Mouse (Mus musculus): ENCODE measurements around the gene Foxe3. TPM values are rescaled to one million over a fixed set of nuclear protein-coding genes. Genes with fewer than 3 reads are reported as not detected.

Foxe3 gene
- polyA plus RNA-seq, 1 experiment from 2014 or later = not detected

DNA sequence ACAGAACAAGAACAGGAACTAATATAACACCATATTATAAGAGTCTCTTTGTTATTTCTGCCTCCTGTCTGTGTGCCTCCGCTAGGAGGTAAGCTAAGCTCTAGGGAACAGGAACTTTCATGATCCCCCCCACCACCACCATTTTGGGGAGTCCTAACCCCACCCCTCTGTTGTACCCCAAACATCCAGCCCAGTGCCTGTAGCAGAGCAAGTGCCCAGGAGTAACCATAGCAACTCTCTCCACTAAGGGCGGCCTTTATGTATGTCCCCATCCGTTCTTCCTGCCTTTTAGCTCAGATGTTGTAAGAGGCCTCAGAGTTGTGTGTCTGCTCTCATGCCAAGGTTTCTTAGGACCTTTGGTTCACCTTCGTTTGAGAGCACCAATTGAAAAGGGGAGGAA is 16.3 kb upstream of the Foxe3 start:
- WGBS = 56% methylated on average over 4 of the region's 4 CpGs
- no peak for ATAC-seq
- H3K4me2 ChIP-seq (replicated peaks; ENCODE audit: low read depth) = no peak overlapping the region

DNA sequence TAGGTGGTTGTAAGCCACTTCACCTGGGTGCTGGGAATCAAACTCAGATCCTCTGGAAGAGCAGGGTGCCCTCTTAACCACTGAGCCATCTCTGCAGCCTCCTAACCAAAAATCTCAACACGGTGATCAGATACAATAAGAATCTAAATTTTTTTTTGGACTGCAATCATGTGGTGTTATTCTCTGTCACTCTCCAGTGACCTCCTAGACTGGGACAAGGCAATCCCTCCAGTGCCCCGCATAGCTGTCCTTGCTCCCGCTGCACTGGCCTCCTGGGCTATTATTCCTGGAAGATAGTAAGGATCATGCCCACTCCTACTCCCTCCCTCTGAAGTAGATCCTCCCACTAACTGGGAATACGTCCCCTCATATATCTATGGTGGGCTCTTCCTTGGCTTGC is 15.5 kb upstream of the Foxe3 start:
- H3K4me2 ChIP-seq (replicated peaks; ENCODE audit: low read depth) = no peak overlapping the region
- 87% methylated on average over 4 of the region's 4 CpGs for WGBS
- no peak for ATAC-seq

More for the DNA sequence above, 16.3 kb upstream of the Foxe3 start:
- Histone ChIP-seq H3K9ac (ENCODE audit: low read depth, low read length) (no peak overlapping the region), H3K4me3 (ENCODE audit: low read depth, low read length) (no peak overlapping the region), H3K27me3 (replicated peaks; ENCODE audit: control insufficient read depth, insufficient read depth, low read length) (no peaks in the 10 kb centered on the region; the same call in 1 of the 2 replicates), H3K36me3 (ENCODE audit: control insufficient read depth, insufficient read depth) (no peaks in the 10 kb centered on the region), H3K27ac (ENCODE audit: low read depth, low read length) (no peak overlapping the region), H3K4me1 (replicated peaks; ENCODE audit: control insufficient read depth, insufficient read depth, low read length) (no peaks in the 10 kb centered on the region), H3K9me3 (ENCODE audit: control insufficient read depth) (no peaks in the 10 kb centered on the region)
- no peak for TF ChIP-seq CTCF (IDR thresholded peaks at IDR 0.05; ENCODE audit: low read depth)

DNA sequence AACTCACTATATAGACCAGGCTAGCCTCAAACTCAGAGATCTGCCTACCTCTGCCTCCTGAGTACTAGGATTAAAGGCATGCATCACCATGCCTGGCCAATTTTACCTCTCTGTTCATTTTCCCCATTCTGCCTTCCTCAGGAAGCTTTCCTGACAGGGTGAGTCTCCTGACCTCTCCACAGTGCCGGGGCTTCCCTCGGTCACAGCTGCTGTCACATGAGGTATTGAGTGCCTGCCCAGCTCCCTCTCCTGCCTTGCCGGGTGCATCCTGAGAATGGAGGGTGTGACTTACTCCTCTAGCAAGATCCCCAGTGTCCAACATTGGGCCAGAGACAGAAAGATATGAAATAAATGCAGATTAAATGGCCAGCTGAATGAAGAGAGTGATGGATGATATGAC is 12.4 kb upstream of the Foxe3 start:
- WGBS = 60% methylated on average over 3 of the region's 3 CpGs
- Histone ChIP-seq H3K27me3 (replicated peaks; ENCODE audit: control insufficient read depth, insufficient read depth, low read length) (no peaks in the 10 kb centered on the region; the same call in 1 of the 2 replicates), H3K4me3 (ENCODE audit: low read depth, low read length) (no peak overlapping the region), H3K27ac (ENCODE audit: low read depth, low read length) (no peak overlapping the region), H3K9me3 (ENCODE audit: control insufficient read depth) (no peaks in the 10 kb centered on the region), H3K4me1 (replicated peaks; ENCODE audit: control insufficient read depth, insufficient read depth, low read length) (no peaks in the 10 kb centered on the region), H3K36me3 (ENCODE audit: control insufficient read depth, insufficient read depth) (no peaks in the 10 kb centered on the region), H3K9ac (ENCODE audit: low read depth, low read length) (no peak overlapping the region), H3K4me2 (replicated peaks; ENCODE audit: low read depth) (no peak overlapping the region)
- no peak for ATAC-seq
- no peak for TF ChIP-seq CTCF (IDR thresholded peaks at IDR 0.05; ENCODE audit: low read depth)

More for the DNA sequence above, 15.5 kb upstream of the Foxe3 start:
- Histone ChIP-seq H3K9ac (ENCODE audit: low read depth, low read length) (no peak overlapping the region), H3K4me3 (ENCODE audit: low read depth, low read length) (no peak overlapping the region), H3K27me3 (replicated peaks; ENCODE audit: control insufficient read depth, insufficient read depth, low read length) (no peaks in the 10 kb centered on the region; the same call in 1 of the 2 replicates), H3K27ac (ENCODE audit: low read depth, low read length) (no peak overlapping the region), H3K9me3 (ENCODE audit: control insufficient read depth) (no peaks in the 10 kb centered on the region), H3K4me1 (replicated peaks; ENCODE audit: control insufficient read depth, insufficient read depth, low read length) (no peaks in the 10 kb centered on the region), H3K36me3 (ENCODE audit: control insufficient read depth, insufficient read depth) (no peaks in the 10 kb centered on the region)
- TF ChIP-seq CTCF (IDR thresholded peaks at IDR 0.05; ENCODE audit: low read depth) = no peak

DNA sequence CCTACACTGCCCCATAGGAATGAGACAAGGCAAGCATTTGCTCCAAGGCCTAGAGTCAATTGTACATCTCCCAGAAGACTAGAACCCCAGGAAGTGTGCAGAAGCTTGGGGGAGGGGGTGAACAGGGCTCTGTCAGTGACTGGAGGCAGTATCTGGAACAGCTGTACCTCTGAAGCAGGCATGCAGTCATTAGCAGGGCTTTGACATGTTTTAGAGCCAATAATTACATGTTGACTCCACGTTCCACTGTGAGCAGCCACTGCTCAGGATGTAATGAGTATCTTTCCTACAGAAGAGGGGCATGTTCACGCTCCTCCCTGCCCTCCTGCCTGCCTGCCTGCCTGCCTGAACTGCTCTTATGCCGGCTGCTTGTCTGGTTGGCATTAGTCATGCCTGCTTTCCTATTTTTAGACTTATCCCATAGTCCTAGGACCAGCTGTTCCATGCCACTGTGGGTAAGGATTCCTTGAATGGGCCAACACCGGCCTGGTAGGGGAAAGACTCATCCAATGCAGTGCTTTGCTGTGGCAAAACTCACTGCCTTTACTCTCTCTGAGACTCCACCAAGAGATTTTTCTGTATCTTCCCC is 11.7 kb upstream of the Foxe3 start:
- no peak overlapping the region for H3K9ac ChIP-seq (ENCODE audit: low read depth, low read length)
- no peak for TF ChIP-seq CTCF (IDR thresholded peaks at IDR 0.05; ENCODE audit: low read depth)
- no peaks in the 10 kb centered on the region for H3K36me3 ChIP-seq (ENCODE audit: control insufficient read depth, insufficient read depth)
- H3K4me2 ChIP-seq (replicated peaks; ENCODE audit: low read depth) = no peak overlapping the region
- ATAC-seq = no peak
- H3K4me3 ChIP-seq (ENCODE audit: low read depth, low read length) = no peak overlapping the region
- no peak overlapping the region for H3K27ac ChIP-seq (ENCODE audit: low read depth, low read length)
- 75% methylated on average over 4 of the region's 4 CpGs for WGBS
- H3K27me3 ChIP-seq (replicated peaks; ENCODE audit: control insufficient read depth, insufficient read depth, low read length) = no peaks in the 10 kb centered on the region; the same call in 1 of the 2 replicates
- H3K4me1 ChIP-seq (replicated peaks; ENCODE audit: control insufficient read depth, insufficient read depth, low read length) = no peaks in the 10 kb centered on the region
- H3K9me3 ChIP-seq (ENCODE audit: control insufficient read depth) = no peaks in the 10 kb centered on the region

DNA sequence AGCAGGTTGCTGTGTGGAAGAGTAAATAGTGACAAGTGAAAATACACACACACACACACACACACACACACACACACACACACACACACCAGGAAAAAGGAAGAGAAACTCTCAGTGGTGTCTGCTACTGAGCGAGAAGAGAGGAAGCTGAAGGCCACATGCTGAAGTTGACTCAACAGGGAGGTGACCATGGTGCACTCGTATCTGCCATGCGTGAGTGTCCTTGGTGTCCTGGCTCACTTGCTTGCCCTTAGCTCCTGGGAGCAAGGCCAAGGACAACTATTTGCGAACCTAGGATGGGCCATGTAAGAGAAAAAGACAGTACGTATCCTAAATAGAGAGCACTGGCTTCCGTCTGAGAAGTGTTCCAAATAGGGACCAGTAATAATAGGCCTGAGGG is 8.4 kb upstream of the Foxe3 start:
- H3K9me3 ChIP-seq (ENCODE audit: control insufficient read depth) = no peaks in the 10 kb centered on the region
- no peak overlapping the region for H3K4me3 ChIP-seq (ENCODE audit: low read depth, low read length)
- no peak for ATAC-seq
- TF ChIP-seq CTCF (IDR thresholded peaks at IDR 0.05; ENCODE audit: low read depth) = no peak
- no peak overlapping the region for H3K27ac ChIP-seq (ENCODE audit: low read depth, low read length)
- peaks cover 12% of the 10 kb centered on the region for H3K27me3 ChIP-seq (replicated peaks; ENCODE audit: control insufficient read depth, insufficient read depth, low read length)
- no peaks in the 10 kb centered on the region for H3K4me1 ChIP-seq (replicated peaks; ENCODE audit: control insufficient read depth, insufficient read depth, low read length)
- no peaks in the 10 kb centered on the region for H3K36me3 ChIP-seq (ENCODE audit: control insufficient read depth, insufficient read depth)
- no peak overlapping the region for H3K9ac ChIP-seq (ENCODE audit: low read depth, low read length)
- WGBS = 81% methylated on average over 6 of the region's 6 CpGs
- no peak overlapping the region for H3K4me2 ChIP-seq (replicated peaks; ENCODE audit: low read depth)

DNA sequence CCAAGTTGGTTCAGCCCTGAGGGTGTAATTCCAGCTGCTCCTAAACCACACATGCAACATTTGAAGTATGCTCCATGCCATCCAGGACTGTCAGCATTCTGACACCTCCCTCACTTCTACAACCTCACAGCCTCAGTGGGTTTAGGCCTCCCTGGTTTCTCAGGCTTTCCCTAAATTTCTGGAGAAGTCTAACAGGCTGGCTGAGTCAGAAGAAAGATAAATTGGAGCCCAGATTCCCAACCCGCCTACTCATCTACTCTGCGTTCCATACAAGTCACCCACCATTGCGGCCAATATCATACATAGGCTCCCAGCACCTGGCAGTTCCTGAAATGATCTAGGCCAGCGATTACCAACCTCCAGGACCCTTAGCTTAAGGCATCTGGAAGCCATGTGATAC is 6.9 kb upstream of the Foxe3 start:
- no peaks in the 10 kb centered on the region for H3K9me3 ChIP-seq (ENCODE audit: control insufficient read depth)
- no peaks in the 10 kb centered on the region for H3K36me3 ChIP-seq (ENCODE audit: control insufficient read depth, insufficient read depth)
- H3K4me3 ChIP-seq (ENCODE audit: low read depth, low read length) = no peak overlapping the region
- no peak overlapping the region for H3K4me2 ChIP-seq (replicated peaks; ENCODE audit: low read depth)
- H3K4me1 ChIP-seq (replicated peaks; ENCODE audit: control insufficient read depth, insufficient read depth, low read length) = no peaks in the 10 kb centered on the region
- H3K27ac ChIP-seq (ENCODE audit: low read depth, low read length) = no peak overlapping the region
- H3K9ac ChIP-seq (ENCODE audit: low read depth, low read length) = no peak overlapping the region
- WGBS = 88% methylated on average over 4 of the region's 4 CpGs
- peaks cover 19% of the 10 kb centered on the region; the same call in 1 of the 2 replicates for H3K27me3 ChIP-seq (replicated peaks; ENCODE audit: control insufficient read depth, insufficient read depth, low read length)
- TF ChIP-seq CTCF (IDR thresholded peaks at IDR 0.05; ENCODE audit: low read depth) = no peak
- no peak for ATAC-seq
